16 mouse cellular contexts compared by ENCODE assay signal in genomic region chr19:58981571-58981970, GRCm38 (mm10). TPM values are rescaled to one million over a fixed set of nuclear protein-coding genes. Genes with fewer than 3 reads are reported as not detected.
DNase-seq lines count a peak whose midpoint lies in the region; ATAC-seq and TF ChIP-seq lines count a peak whose summit lies in the region.
"Had no signal": no experiment of that assay in that cellular context is flagged by ENCODE, and none has a peak within 500 bp of the region (broad histone marks: within the 10 kb centered on the region; RNA-seq: fewer than 3 reads in every experiment).

No protein-coding gene starts in this region.

- no peak overlapping the region for H3K4me3 ChIP-seq in heart, embryonic 11.5 days (ENCODE audit: low read depth, low read length)
- H3K4me3 ChIP-seq in kidney, postnatal 0 days (replicated peaks; ENCODE audit: low read depth, low read length) = no peak overlapping the region
- H3K4me3 ChIP-seq: hindbrain, embryonic 13.5 days had no signal

- no peak for ATAC-seq in heart, embryonic 11.5 days (replicated peaks; ENCODE audit: insufficient number of reproducible peaks, low FRiP score, low TSS enrichment)
- no peak for ATAC-seq in kidney, postnatal 0 days (replicated peaks; ENCODE audit: low FRiP score, low read depth)

- no peaks in the 10 kb centered on the region for H3K36me3 ChIP-seq in heart, embryonic 11.5 days (ENCODE audit: control insufficient read depth, insufficient read depth, low read length)
- no peaks in the 10 kb centered on the region for H3K36me3 ChIP-seq in kidney, postnatal 0 days (ENCODE audit: insufficient read depth, low read length)
- H3K36me3 ChIP-seq: hindbrain, embryonic 13.5 days had no signal

- DNase-seq in heart, adult 18-20 months = no peak
- peak; percentile 27 for DNase-seq in kidney, postnatal 0 days (ENCODE audit: low spot score)
- DNase-seq in kidney, postnatal 25 days = no peak
- DNase-seq in embryo, embryonic 9.5 days (ENCODE audit: extremely low spot score) = peak; percentile 27
- DNase-seq in retina, postnatal 1 day = peak; percentile 73
- DNase-seq in layer of hippocampus, adult 8-10 months (ENCODE audit: low spot score in 2 of 2) = no peak
- DNase-seq in adrenal gland, postnatal 36 days = no peak
- DNase-seq: adrenal gland, postnatal 25 days; cerebellum, adult 11-12 months; liver; lung, embryonic 14.5 days; thymus, adult 18-20 months had no signal

- WGBS in heart, embryonic 11.5 days (ENCODE audit: insufficient replicate concordance) = 57% methylated on average over 9 of the region's 9 CpGs
- 18% methylated on average over 9 of the region's 9 CpGs for WGBS in kidney, postnatal 0 days

- peaks cover 2% of the 10 kb centered on the region; the same call in 1 of the 2 replicates for H3K27me3 ChIP-seq in heart, embryonic 11.5 days (ENCODE audit: control insufficient read depth, insufficient read depth, low read length)
- no peaks in the 10 kb centered on the region for H3K27me3 ChIP-seq in kidney, postnatal 0 days (ENCODE audit: insufficient read depth, low read length)

- H3K9ac ChIP-seq in heart, embryonic 11.5 days (ENCODE audit: low read depth, low read length) = no peak overlapping the region
- no peak overlapping the region for H3K9ac ChIP-seq in kidney, postnatal 0 days (ENCODE audit: low read depth, low read length)
- H3K9ac ChIP-seq: hindbrain, embryonic 13.5 days; lung, embryonic 14.5 days had no signal

- no peak overlapping the region for H3K27ac ChIP-seq in heart, embryonic 11.5 days (ENCODE audit: low read depth, low read length)
- no peak overlapping the region for H3K27ac ChIP-seq in kidney, postnatal 0 days
- H3K27ac ChIP-seq: hindbrain, embryonic 13.5 days had no signal

- peak overlapping the region; percentile 34 for H3K4me2 ChIP-seq in heart, embryonic 11.5 days
- peak overlapping the region; percentile 34; the same call in 1 of the 2 replicates for H3K4me2 ChIP-seq in kidney, postnatal 0 days (ENCODE audit: low read length)
- H3K4me2 ChIP-seq: hindbrain, embryonic 13.5 days; lung, embryonic 14.5 days had no signal

- TF ChIP-seq CTCF in kidney, postnatal 0 days (IDR thresholded peaks at IDR 0.05; ENCODE audit: low read depth) = no peak

- H3K4me1 ChIP-seq in heart, embryonic 11.5 days (ENCODE audit: control insufficient read depth, insufficient read depth, low read length) = no peaks in the 10 kb centered on the region
- H3K4me1 ChIP-seq in kidney, postnatal 0 days (replicated peaks; ENCODE audit: insufficient read depth, low read length) = no peaks in the 10 kb centered on the region; the same call in 1 of the 2 replicates

- H3K9me3 ChIP-seq in heart, embryonic 11.5 days (replicated peaks; ENCODE audit: control insufficient read depth, low read length) = no peaks in the 10 kb centered on the region
- no peaks in the 10 kb centered on the region for H3K9me3 ChIP-seq in kidney, postnatal 0 days (replicated peaks; ENCODE audit: low read length)
- H3K9me3 ChIP-seq: hindbrain, embryonic 13.5 days had no signal

RNA-seq across cellular contexts. Expression of gene Hspa12a, which starts 38.1 kb away (rescaled TPM):
- polyA plus RNA-seq in heart, embryonic 11.5 days (2014; fragmentation: Nextera tagmentation; extraction: Ambion mirVana) = 4.0 and 4.6 TPM in 2 replicates
- total RNA-seq in heart, adult 18-20 months (2021) = 10 to 100 TPM; 15.9 to 19.4 TPM
- 13.4 and 14.5 TPM in 2 replicates for polyA plus RNA-seq in kidney, postnatal 0 days (2015; fragmentation: Nextera tagmentation; extraction: Ambion mirVana)
- total RNA-seq in layer of hippocampus, adult 8-10 months (2022) = 100 to 1,000 TPM; 203 to 270 (median 244) TPM
- 100 to 1,000 TPM in 1 of 2 experiments, 10 to 100 TPM in 1; 55.1 to 109 TPM for total RNA-seq in adrenal gland, postnatal 36 days (2021)

RNA-seq across cellular contexts. Expression of gene Eno4, which starts 38.3 kb away (rescaled TPM):
- 0.35 and 0.42 TPM in 2 replicates for polyA plus RNA-seq in heart, embryonic 11.5 days (2014; fragmentation: Nextera tagmentation; extraction: Ambion mirVana)
- total RNA-seq in heart, adult 18-20 months (2021) = under 1 TPM in 1 of 2 experiments, not detected in 1; 0.36 TPM
- 0.37 and 0.51 TPM in 2 replicates for polyA plus RNA-seq in kidney, postnatal 0 days (2015; fragmentation: Nextera tagmentation; extraction: Ambion mirVana)
- total RNA-seq in layer of hippocampus, adult 8-10 months (2022) = 1 to 10 TPM; 1.8 to 2.2 (median 1.9) TPM
- total RNA-seq in adrenal gland, postnatal 36 days (2021) = under 1 TPM; 0.26 to 0.56 TPM
- total RNA-seq: megakaryocyte, adult 5-6 weeks had no signal
- polyA plus RNA-seq: spleen, adult 2 months had no signal

Comparison
In these comparisons a context has a peak if more than half of its experiments do, and no peak if none do; other contexts are left out.
1. DNase-seq: peak in kidney, postnatal 0 days (single experiment), embryo, embryonic 9.5 days (single experiment) and retina, postnatal 1 day (single experiment); none in heart, adult 18-20 months (0 of 2), kidney, postnatal 25 days (0 of 2), layer of hippocampus, adult 8-10 months (0 of 2) and adrenal gland, postnatal 36 days (0 of 2).